Mouse (Mus musculus) megakaryocyte, adult 5-6 weeks (primary cell): ENCODE measurements around the gene Rbms1. TPM values are rescaled to one million over a fixed set of nuclear protein-coding genes. Genes with fewer than 3 reads are reported as not detected.
A peak's percentile ranks its signal among the peaks of the same experiment; 100 is the strongest.

ENCODE experiments used
- ATAC-seq: 2 replicates; pipeline ENCODE4 v1.8.0; 2016; ENCODE audit warnings: mild to moderate bottlenecking, inconsistent platforms; ENCODE audit not compliant: poor library complexity, severe bottlenecking
- total RNA-seq, 2 experiments: library from RNA; stranded (forward) in 1 of 2; stranded (reverse) in 1 of 2; fragments of 153-499, 151-499 nt in 1 of 2; fragments of 221-1000, 200-1000 nt in 1 of 2; gene quantifications; 2 replicates each; pipeline versions ENCODE4 v1.2.3 to v1.2.4; 2015 to 2017

Gene Rbms1
- total RNA-seq, 2 experiments from 2014 or later = 97.8 to 115 TPM

DNA sequence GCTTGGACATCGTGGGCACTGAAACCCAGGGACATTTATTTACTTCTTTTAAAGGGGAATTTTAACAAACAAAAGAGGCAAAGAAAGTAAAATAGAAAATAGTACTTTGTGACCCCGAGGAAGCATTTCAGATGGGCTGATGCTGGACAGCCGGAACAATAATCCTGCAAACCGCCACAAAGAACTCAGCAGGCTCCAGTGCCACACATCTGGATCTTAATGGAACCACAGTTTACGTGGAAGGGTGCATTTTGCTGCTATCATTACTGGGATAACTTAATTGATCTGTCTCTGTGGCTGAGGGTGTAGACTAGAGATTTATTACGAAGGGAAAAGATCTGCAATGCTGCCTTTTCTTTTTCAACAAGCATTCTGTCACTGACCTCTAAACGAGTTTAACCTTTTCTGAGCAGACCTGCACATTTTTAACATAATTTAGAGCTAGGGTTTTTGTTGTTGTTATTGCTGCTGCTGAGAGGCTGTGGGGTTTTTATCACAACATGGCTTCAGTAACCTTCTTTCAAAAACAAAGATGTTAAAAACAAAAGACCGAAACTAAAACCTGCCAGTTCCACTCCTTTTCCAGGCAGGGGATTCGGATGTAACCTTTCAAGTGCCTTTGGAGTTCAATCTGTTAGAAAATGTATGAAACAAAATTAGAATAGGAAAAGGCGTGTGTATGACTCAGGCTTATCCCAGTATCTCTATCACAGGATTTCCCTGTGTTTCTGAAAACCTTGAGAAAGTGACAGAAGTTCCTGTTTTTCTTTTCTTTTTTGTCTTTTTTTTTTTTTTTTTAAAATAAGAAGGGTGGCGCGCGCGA, 82.8 kb downstream of the Rbms1 start:
- ATAC-seq = no peak; the same call in 1 of the 2 replicates

DNA sequence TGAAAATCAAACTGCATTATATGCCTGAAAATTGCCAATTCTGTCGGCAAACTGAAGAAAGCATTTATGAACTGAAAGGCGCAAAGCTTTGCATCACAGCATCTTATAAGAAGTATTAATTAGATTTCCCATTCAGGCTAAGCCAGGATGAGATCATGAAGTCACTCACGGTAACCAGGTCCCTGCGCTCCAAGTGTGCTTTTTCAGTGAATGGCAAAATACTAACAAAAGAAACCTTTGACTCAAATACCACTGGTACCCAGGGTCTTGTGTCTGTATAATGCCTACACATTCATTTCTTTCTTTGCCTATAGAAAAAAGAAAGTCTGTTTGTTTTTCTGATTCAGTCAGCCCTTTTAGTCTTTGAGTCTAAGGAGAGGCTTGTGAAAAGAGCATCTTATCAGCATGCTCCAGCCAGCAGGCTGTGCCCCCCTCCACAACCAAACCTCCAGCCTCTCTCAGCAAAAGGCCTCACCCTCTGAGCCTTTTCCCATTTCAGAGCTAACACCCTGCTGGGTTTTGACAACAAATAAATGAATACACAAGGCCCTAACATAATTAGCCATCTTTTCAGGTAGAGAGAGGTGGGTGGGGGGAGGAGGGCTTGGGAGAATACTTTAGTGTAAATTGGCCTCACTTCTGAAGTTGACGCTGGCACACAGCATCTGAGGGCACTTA, 83.7 kb downstream of the Rbms1 start:
- ATAC-seq = no peak

DNA sequence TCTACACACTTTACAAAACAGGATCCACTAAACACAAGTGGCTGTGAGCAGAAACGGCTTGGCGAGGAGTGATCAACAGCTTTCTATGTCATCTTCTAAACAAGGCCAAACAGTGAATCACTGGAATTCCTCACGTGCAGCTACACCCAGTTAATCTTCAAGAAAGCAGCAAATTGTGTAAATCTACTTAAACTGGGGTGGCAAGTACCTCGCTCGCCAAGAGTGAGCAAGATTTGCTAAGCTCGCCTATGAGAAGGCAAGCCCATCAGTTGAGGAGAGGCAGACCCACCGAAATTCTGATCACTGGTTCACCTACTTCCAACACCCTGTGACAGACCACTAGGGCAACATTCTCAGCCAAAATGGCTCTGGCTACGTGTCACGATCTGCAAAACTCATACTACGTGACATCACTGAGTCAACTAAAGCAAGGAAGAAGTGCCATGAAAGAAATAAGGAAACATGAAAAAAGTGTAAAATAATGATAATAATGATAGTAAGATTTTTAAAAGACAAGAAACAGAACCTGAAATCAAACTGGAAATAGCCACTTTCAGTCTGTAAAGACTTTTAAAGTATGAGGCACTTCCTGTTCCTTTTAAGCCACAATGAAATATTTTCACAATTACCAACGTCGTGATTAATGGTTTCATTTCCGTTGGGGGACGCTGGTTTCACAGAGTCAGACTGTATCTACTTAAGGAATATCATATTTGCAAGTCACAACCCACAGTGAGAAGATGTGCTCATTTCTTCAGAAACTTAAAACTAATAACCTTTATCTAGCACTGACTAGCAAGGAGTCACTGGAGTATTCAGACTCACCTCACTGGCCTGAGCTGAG, 85.2 kb downstream of the Rbms1 start:
- ATAC-seq = peak; percentile 60

DNA sequence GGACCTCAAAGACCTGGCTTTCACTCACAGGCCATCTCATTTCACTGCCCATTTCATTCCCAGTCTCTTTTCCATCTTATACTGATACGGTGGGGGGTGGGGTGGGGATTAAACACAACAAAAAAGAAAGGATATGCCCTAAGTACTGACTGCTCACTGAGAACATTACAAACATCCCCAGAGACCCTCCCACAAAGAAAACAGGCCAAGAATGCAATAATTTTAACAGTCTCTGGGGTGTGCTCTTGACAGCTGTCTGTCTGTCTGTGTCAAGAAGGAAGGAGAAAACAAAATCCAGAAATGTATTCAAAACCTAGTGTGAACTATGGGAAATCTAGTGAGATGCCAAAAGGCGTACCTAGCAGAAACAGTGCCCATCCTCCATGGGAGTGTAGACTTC, 86.1 kb downstream of the Rbms1 start:
- ATAC-seq = no peak

DNA sequence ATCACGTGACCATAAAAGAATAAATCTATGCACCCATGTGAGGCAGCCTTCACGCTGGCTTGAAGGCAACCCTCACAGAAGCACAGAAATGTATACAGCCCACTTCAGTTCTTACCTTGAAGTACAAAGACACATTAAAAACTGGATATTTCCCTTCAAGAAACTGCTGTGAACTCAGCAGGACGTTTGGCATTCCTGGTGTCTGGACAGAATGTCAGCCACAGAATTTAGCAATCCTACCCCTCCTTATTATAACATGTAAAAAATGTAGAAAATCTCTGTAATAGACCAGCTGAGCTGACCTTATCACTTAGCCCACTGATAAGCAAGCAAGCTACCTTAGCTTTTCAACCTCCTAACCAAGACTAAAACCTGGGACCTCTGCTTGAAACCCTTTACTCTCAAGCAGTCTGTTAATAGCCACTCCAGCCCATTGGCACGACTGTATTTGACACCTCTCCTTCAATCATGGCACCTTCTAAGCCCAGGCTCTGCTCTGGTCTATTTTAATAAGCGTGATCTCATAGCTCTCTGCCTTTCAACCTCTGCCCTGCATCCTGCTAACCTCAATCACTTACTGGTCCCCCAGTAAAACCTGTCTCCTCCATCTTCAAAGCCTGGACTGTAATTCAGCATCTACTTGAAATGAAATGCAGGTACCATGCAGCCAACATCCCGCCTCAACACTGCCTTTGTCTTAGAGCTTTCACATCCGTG, 90.7 kb downstream of the Rbms1 start:
- peak; percentile 41; the same call in 1 of the 2 replicates for ATAC-seq

DNA sequence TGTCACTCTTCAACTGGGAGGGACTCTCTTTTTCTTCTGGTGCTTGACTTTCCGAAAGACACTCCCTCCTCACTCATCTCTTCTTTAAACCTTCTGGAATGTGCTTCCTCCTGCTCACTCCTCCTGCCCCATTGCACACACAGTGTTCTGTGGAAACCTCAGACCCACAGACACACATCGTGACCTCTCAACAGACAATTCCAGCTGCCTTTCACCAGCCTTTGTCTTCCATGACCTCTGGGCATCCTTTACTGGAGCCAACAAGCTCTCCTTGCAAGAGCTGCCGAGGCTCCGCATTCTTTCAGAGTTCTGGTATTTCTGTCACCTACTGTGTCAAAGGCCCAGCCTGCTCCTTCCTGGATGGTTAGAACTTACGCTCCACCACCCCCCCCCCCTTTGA, 92.0 kb downstream of the Rbms1 start:
- ATAC-seq = no peak

DNA sequence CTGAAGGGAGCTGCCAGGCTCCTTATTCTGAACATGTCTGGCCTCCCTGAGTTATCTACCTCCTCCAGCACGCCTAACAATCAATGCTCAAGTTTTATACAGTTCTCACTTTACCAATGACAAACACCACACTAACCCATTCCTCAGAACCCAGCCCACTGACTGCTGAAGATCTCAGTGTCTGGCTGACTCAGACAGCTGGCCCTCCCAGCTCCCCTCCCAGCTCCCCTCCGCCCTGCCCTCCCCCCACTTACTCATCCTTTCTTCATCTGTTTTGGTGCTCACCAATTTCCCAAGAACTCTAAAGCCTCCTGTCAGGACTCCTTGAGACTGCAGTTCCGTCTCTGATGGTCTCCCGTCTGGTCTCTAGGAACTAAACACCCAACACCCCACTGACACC, 92.5 kb downstream of the Rbms1 start:
- no peak for ATAC-seq

DNA sequence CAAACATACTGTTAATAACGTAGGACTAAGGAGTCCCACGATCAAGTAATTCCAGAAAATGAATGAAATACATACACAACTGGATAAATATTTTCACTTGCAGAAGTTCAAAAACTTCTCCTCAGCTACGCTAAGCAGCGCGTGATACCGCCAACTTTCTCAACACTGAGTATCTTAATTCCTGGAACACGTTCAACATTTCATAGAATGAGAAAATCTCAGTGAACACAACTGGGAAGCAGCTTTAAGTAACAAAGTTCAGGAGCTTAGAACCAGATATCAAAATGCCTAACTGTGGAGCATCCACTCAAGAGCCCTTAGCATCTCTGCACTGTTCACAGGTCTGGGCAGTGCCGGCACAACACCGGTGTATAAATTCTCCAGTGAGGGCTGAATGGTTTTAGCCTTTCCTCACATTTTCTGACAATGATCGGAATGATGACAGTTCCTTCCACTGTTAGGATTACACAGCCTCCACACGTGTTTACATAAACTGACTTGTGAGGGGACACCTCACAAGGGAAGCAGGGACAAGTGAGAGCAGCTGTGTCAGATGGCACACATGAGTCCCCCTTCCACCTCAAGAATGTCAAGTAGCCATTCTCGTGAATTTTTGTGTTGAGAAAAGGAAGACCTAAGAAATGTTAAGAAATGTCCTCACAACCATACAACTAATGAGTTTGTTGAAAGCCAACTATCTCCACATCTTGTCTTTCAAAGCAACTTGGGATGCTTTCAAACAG, 93.8 kb downstream of the Rbms1 start:
- no peak for ATAC-seq

DNA sequence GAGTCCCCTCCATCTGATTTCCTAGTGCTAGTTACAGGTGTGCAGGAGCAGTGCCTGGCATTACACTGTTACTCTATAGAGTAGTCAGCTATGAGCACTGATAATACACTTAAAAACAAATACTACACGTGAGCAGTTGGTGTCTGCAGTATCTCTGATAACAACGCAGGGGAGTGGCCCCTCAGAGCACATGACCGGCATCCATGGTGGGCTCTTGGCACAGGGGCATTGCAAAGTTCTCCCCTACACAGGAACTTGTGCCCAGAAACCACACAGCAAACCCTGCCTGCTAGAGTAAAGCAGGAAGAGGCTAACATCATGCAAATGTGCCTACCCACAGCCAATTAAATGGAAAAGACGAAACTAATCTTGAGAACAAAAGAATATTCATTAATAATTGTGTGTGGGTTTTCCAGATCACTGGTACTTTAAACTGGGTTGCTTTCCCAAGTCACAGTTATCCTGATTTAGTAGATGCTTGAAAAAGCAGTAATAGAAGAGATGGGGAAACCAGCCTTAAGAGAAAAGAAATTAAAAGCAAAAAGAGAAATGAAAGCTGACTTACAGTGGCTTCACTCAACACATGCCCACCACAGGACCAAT, 94.8 kb downstream of the Rbms1 start:
- ATAC-seq = peak; percentile 63

DNA sequence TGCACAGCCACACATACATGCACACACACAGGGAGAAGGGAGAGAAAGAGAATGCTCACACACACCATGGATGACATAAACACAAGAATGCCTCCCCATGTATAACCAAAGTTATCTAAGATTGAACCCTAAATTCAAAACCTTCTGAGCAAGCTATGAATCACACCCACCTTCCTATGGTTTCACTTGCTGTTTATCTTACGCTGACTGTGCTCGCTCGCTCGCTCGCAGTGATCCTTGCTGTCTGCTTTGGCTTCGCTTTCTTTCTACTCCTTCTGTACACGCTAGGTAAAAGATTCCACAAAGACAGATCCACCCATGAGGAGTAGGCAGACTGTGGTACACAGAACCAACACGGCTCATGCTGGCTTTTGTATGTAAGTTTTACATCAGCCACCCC, 95.7 kb downstream of the Rbms1 start:
- ATAC-seq = no peak

DNA sequence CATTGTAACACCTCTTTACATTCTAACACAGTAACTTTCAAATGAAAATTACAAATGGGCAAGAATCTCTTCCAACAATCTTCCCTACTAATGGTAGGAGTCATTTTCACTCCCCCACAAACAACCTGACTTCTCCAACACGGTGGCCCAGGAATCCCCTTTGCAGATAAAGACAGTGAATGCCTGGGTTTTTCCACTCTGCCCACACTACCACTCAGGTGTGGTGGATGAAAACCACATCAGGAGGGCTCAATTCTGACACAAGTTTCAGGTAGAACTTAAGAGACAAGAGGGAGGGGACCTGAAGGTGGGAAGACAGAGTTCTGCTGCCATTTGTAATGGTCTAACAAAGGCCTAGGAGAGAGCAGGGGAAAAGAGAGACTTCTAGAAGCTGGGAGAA, 97.1 kb downstream of the Rbms1 start:
- no peak for ATAC-seq

DNA sequence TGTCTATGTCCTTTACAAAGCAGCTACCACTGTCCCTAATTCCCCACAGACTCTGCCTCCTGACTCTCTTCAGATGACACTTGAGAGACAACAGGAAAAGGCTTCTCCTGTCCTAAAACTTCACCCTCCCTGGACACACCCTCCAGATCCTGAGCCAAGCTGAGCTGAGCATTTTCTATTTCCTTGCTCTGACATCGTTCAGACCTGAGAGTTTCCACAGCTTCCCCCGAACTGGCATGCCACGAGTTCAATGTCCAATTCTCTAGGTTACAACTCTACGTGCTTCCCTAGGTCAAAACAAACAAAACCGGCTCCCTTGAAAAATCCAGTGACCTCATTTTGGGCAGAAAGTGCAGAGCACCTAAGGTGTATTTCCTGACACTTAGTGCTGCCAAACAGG, 98.0 kb downstream of the Rbms1 start:
- ATAC-seq = no peak

DNA sequence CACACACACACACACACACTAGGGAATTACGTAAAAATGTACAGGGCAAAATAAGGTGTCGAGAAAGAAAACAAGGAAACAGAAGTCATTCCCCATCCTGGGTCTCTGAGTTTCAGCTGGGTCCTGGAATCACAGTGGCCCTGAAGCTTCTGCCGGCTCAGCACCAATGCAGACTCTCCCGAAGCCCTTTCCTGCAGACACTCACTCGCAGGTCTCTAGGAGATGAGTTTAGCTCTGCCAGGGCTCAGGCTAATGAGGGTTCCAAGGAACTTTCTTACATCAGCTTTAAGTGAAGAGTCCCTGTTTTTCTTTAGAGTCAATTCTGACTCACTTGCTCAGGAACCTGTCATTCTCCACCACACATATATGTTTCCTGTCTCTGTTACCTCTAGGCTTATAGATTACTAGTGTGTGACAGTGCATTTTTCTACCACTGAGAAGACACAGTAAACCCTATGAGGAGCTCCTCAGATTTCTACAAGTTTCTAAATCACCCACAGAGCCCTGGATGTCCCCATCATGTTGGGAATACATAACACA, 98.7 kb downstream of the Rbms1 start:
- no peak for ATAC-seq

DNA sequence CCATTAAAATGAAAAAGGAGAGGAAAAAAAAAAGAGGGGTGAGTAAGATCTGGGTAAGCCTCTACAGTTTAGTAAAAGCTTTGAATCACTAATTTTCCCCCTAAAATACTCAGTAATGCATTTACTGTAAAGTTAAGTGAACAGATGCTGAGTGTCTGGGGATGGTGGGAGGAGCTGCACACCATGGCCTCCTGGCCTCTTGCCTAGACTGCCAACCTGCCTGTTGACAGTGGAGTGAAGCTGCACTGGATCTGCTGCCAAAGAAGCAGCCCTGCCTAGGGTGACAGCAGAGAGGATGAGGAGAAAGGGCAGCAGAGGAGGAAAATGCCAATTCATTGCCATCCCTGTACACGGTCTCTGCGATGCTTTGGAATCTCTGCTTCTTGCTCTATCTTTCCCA, 99.2 kb downstream of the Rbms1 start:
- ATAC-seq = no peak

DNA sequence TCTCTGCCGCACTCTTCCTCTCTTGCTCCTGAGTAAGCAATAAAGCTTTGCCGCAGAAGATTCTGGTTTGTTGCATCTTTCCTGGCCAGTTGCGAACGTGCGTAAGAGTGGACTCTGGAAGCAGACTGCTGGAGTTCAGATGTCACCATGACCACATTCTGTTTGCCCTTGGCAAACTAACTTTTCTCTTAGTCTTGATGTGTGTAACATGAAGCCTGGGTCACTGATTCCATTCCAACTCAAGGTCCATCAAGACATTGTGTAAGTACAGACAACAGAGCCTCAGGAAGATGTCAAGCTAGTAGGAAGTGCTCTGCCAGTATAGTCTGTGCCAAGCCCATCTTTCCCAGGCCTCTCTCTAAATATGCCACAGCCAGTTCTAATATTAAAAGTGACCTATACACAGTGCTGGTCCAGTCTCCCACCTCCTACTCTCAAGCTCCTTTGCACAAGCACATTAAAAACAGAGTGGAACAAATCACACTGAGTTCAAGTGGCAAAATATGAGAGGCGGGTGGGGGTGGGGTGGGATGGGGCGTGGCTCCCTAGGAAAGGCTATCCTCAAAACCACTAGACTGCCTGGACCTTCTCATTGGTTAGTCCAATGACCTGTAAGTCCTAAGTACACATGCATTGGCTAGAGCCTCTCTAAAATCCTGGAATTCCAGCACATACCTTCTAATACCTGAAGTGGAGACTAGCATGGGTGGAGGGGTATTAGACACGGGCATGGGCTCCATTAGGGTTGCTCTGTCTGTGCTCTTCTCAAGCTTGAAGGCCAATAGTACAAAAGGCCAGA, 99.9 kb downstream of the Rbms1 start:
- no peak for ATAC-seq

DNA sequence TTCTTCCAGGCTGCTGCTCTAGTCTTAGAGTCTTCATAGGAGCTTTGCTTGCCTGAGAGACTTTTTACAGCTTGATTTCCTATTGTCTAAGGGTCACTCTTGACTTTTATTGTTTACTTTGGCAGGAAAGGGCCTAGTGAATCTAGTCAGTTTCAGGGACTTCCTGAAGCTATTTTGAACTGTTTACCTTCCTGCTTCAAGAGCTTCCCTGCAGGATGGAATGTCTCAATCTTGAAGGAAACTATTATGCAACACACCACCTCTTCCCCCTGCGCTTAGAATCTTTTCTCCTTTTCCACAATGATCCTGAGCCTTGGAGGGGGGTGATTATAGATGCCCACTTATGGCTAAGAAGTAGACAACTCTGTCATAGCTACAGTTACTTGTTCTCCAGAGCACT, 104.9 kb downstream of the Rbms1 start:
- ATAC-seq = no peak

DNA sequence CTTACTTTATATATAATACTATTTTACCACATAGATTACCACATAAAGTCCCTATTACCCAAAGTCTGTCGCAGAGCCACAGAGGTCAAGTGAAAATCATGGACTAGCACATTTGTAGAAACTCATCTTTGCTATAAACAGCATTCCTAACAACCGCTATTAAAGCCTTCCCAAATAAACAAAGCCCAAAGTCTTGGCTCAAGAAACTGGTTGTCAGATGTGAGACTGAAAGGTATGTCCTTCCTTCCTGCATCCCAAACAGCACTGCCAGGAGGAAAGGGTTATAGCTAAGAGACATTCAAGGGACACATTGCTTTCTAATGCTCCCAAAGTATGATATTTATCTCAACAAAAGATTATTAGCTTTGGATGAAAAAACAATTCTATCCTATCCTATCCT, 106.9 kb downstream of the Rbms1 start:
- ATAC-seq = no peak

DNA sequence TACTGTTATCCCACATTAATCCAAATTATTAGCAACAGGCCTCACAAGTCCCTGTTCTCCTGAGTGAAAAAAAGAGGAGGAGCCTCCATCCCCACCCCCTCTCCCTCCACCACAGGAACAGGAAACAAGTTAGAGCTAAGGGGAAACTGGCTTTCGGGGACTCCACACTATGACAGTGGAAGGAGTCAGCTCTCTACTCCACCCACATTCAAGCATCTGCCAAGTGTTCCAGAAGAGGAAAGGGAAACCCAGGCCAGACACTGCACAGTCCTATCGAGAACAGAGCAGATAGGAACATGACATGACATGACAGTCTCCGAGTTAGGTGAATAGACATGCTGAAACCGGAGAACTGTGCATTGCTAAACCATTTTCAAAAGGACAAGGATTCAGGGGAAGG, 108.0 kb downstream of the Rbms1 start:
- ATAC-seq = peak; percentile 88

DNA sequence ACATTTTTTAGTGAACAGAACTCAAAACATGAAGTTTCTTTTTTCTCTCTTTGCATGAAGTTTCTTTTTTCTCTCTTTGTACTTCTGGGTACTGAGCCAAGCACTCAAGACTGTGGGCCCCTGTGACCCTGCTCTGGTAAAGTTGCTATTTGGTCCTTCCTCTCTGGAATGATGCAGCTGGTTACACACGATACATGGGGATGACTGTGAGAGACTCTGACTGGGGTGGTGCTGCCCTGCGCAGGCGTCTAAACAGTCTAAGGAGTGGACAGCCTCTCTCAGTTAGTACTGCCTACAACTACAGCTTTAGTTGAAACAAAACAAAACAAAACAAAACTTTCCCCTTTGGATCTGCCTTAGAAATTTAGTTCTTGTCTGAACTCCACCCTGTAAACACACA, 111.1 kb downstream of the Rbms1 start:
- ATAC-seq = no peak
